Mouse (Mus musculus): ENCODE measurements around the gene Klf1.
A peak's percentile ranks its signal among the peaks of the same experiment; 100 is the strongest.

The Klf1 gene

DNA sequence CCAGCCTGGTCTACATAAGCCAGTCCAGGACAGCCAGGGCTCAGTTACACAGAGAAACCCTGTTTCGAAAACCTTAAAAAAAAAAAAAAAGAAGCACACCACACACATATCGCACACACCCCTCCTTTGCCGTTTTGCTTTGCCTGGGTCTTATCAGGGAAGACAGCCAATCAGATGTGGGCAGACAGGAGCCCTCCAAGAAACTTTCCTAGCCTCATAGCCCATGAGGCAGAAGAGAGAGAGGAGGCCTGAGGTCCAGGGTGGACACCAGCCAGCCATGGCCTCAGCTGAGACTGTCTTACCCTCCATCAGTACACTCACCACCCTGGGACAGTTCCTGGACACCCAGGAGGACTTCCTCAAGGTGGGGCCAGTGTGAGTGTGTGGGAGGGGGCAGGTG lies at the start of gene Klf1:
Klf1 (plus strand) TSS at position 177 of the 400 bp plus-strand sequence.
- no peak for DNase-seq (ENCODE audit: low read depth, low spot score)

DNA sequence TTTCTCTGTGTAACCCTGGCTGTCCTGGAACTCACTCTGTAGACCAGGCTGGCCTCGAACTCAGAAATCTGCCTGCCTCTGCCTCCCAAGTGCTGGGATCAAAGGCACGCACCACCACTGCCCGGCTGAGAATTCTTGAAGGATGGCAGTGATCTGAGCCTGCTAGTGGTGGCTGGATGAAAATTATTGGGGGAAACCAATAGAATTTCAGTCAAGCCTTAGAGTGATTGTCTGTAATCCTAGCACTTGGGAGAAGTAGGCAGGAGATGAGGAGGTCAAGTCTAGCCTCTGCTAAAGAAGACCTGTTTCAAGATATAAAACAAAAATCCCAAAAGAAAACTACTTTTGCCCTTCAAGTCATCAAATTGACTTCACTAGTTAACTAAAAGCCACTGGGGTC lies 45.3 kb upstream of the Klf1 start:
- no peak for DNase-seq (ENCODE audit: low read depth, low spot score)

DNA sequence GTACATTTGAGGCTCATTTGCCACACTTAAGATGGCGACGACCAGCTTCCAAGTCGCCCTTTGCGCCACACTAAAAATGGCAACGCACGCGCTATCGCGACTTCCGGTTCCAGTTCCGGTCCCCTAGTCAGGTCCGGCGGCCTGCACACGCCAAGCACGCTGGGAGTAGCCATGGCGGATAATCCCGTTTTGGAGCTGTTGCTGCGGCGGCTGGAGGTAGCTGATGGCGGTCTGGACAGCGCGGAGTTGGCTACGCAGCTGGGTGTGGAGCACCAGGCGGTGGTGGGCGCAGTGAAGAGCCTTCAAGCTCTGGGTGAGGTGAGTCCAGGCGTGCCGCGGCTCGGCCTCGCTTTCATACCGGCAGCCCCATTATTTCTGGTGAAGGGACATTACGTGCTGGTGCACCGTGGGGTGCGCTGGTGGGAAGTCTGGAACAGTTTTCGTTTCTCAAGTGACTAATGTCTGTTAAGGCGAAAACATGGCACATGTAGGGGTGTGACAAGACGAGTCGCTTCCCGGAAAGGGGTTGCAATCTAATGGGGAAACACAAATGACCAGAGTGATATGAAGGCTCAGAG lies 44.8 kb upstream of the Klf1 start, which contains the start of gene Farsa:
Farsa (plus strand) TSS at position 126 of the 578 bp plus-strand sequence.
- DNase-seq (ENCODE audit: low read depth, low spot score) = peak; percentile 97

DNA sequence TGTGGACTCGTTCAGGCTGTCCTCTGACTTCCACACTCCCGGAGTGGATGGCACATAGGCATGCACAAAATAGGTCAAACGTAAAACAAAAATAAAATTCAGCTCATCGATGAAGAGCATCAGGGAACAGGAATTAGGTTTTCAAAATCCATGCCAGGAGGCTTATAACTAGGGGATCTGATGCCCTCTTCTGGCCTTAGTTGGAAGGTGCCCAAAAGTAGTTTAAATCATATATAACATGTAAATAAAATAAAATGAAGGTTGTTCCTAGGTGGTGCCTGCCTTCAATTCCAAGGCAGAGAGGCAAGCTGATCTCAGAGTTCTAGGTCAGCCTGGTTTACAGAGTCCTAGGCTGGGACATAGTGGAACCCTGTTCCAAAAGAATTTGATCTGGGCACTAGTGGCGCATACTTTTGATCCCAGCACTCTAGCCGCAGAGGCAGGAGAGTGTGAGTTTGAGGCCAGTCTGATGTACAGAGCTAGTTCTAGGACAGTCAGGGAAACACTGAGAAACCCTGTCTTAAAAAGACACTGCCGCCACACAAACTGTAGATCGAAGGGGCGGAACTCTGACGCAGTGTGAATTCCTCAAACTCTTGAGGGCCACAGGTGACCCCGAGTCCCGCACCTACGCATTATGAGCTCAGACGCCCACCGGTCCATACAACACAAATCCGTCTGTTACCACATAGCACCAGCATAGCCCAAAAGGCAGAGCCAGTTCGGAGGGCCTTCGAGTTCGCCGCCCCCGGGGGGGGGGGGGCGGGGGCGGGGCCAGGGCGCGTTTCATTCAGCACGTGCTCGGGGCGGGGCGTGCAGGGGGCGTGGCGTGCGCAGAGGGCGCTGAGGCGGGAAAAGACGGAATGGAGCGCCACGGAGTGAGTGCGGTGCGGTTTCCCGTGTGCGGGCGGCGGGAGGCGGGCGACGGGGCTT lies 30.1 kb upstream of the Klf1 start, which contains the start of gene Syce2:
Syce2 (plus strand) TSS at position 736 of the 933 bp plus-strand sequence.
- peak; percentile 86 for DNase-seq (ENCODE audit: low read depth, low spot score)

DNA sequence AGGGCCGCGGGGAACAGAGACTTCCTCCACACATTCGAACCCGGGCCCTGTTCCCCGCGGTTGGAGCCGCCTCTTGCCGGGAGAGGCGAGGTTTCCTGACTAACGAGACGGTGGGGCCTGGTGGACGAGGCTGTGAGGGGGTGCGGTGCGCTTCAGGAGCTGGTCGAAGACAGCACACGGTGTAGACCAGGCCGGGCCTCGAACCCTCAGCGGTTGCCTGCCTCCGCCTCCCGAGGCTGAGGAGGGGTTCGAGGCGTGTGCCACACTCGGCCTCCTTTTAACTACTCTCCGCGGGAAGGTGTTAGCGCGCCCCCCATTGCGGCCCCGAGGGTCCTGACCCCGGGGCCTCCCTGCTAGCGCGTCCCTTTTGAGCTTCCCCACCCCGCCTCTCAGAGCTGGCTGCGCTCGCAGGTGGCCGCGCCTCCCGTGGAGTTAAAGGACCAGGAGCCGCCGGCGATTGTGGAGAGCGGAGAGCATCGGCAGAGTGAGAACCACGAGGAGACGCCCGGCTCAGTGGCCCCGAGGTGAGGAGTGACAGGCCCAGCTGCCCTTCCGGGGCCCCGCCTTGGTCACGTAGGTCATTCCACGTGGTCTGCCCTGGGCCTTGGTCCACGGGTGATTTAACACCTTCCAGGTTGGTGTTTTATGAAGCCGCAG lies 29.3 kb upstream of the Klf1 start:
- peak; percentile 63 for DNase-seq (ENCODE audit: low read depth, low spot score)

DNA sequence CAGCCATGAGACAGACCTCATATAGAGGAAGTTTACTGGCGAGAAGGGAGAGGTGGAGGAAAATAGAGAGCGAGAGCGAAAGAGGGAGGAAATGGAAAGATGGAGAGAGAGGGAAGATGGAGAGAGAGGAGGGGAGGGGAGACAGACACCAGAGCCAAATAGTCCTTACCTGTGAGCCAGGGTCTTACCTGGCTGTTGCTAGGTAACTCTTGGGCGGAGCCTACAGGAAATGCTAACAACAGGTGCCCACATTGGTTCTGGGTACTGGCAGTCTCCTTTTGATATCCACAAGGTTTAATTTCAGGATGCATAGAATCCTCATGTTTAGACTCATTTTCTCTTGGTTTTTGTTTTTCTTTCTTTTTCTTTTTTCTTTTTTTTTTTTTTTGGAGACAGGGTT lies 28.7 kb upstream of the Klf1 start:
- peak; percentile 52 for DNase-seq (ENCODE audit: low read depth, low spot score)

DNA sequence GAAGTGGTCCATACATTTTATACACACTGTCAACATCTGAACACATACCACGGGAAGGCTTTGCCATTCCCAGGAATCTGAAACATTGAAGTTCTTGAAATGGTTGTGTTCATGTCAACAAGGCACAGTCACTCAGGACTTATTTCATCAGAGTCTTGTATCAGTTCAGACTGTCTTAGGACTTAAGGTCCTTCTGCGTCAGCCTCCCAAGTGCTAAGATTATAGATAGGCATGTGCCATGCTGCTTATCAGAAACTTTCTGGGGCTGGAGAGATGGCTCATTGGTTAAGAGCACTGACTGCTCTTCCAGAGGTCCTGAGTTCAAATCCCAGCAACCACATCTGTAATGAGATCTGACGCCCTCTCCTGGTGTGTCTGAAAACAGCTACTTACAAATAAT lies 27.4 kb upstream of the Klf1 start:
- DNase-seq (ENCODE audit: low read depth, low spot score) = no peak

DNA sequence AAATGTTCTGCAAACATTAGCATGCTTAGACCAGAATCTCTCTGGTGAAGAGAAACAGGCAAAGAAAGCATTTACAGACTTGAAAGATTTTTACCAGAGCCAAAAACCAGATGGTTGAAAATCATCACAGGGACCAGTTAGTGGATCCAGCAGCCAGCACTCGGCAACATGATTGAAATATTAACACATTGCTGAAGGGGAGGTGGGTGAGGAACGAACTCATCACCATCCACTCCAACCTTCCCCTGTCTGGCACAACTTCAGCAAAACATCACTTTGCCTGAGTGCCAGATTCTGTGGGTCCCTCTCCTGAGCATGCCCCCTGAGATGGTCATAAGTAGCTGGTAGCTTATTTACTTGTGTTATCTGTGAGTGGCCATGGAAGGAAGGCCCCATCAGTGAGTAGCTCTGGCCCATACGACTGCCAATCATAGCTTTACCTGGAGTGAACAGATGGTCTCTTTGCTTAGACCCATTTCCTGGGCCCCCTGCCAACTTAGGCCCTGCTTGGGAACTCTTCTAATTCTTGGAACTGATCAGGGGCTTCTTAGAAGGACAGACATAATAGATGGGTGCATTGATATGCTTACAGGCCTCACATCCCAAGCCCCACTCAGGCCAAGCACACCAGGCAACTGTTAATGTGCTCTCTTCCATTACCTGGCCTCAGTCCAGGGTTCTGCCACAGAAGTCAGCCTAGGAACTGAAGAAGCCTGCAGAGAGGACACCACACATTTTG lies 24.3 kb upstream of the Klf1 start:
- no peak for DNase-seq (ENCODE audit: low read depth, low spot score)

DNA sequence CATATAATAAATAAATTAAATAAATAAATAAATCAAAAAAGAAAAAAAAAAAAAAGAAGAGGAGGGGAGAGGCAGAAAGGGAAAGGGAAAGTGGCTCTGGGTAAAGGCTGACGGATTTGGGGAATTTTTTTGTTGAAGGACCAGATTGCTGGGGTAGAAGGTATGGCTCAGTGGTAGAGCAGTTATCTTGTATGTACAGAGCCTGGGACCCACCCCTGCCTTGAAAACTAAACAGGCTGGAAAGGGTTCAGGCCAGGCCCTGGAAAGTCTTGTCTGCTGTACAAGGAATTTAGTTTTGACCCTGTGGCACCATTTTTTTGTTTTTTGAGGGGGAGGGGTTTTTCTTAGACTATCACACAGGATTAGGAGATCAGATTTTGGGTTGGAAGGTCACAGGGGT lies 22.8 kb upstream of the Klf1 start:
- DNase-seq (ENCODE audit: low read depth, low spot score) = no peak

DNA sequence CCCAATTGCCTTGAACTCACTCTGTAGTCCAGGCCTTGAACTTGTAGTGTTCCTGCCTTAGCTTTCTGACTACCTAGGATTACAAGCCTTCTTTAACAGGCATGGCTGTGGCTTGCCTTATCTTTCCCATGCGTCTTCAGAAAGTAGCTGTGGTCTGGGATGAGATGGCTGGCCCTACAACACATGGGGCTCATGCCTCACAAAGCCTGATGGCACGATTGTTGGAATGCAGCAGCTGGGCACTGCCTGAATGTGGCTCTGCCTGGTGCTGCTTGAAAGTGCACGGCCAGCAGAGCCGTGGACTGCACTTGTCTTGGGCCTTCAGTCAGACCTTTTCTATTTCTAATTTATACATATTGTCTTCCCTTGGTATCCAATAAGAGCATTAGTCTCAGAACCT lies 17.0 kb upstream of the Klf1 start:
- no peak for DNase-seq (ENCODE audit: low read depth, low spot score)

DNA sequence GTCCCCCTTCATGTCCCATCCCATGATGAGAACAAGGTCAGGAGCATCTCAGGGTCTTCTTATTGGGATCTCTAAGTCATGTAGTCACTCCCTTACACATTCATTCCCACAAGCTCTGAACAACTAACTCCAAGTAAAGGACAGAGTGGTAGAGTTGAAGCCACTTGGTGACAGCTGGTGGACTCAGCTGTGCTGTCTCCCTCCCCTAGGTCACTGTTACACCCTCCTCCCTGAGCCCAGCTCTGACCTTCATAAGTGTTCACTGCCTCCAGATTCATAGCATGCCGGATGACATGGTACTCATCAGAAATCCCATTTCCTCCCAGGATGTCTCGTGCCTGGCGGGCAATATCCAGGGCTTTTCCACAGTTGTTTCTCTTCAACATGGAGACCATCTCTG lies 13.4 kb upstream of the Klf1 start:
- DNase-seq (ENCODE audit: low read depth, low spot score) = no peak

DNA sequence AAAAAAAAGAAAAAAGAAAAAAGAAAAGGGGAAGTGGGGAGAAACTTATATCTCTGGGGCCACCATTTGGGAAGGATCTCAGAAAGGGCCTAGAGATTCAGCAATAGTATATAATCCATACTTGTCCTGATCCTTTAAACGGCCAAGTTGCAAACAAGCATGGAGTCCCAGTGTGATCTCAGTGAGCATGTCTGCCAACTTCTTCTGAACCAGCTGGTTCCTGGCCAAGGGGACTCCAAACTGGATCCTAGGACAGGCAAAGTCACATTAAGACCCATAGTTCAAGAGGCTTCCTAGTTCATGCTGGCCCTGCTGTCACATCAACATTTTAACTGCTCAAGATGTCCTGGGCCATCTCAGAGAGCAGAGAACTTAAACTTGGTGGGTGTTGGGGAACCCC lies 12.6 kb upstream of the Klf1 start:
- no peak for DNase-seq (ENCODE audit: low read depth, low spot score)

DNA sequence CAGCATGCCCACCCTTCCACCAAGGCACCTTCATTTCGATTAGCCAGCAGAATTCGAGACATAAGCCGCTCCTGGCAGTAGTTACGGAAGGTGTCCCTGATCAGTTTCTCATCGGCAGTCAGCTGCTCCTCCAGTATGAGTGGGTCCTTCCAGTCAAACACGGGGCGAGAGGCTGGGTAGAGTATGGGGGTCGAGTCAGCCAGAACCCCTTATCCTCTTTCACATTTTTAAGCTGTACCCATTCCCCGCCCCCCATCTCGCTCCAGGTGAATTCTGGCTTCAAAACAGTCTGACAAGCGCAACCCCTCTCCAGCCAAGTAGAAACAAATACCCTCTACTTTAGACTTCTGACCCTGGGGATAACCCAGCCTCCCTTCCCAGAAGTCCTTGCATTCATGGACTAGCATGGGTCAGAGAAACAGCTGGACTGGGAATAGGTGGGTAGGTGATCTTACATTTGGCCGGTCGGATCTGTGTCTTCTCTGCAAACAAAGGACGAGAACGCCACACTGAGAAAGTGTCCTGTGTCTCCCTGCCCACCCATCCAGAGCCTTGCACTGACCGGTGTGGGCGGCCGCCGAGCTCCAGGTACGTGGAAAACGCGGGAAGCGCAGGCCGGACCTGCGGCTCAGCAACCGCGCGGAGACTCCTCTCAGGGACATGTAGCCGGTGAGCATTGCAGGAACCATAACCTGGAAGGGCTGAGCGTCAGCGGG lies 8.6 kb upstream of the Klf1 start:
- no peak for DNase-seq (ENCODE audit: low read depth, low spot score)

DNA sequence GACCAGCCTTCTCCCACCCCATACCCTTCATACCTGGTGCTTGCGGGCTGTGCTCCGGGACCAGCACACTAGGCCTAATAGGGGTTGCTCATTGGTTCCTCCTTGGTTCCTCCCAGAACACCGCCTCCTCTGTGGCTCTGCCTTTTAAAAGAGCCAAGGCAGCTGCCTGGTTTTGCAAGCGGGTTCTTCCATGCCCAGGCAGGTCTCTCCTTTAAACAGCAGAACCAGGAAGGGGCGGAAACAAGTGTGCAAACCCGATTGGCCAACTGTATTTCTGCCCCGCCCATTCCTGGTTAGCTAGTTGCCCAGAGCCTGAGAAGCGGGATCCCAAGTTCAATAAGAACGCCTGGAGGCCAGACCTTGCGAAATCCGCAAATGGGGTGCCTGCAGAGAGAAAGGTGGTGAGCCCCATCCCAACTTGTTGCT lies 8.0 kb upstream of the Klf1 start, which contains the start of gene Gcdh:
Gcdh (minus strand) TSS at position 213 of the 426 bp plus-strand sequence.
- peak; percentile 98 for DNase-seq (ENCODE audit: low read depth, low spot score)

DNA sequence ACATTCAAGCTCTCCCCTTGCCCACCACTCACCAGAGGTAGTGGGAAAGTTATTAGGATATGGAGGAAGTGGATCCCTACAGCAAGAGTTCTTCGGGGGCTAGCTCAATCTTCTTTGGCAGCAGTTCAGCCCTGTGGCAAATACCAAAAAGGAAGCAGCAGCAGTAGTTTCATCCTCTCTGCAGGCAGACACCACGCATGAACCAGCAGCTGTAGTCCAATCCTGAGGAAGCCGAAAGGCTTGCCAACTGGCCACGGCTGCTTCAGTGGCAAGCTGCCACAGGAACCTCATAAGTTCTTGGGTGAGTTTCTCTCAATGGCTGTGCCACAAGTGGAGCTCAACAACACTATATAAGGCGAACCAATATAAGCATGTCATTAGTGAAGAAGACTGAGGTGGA lies 5.8 kb upstream of the Klf1 start:
- DNase-seq (ENCODE audit: low read depth, low spot score) = no peak

DNA sequence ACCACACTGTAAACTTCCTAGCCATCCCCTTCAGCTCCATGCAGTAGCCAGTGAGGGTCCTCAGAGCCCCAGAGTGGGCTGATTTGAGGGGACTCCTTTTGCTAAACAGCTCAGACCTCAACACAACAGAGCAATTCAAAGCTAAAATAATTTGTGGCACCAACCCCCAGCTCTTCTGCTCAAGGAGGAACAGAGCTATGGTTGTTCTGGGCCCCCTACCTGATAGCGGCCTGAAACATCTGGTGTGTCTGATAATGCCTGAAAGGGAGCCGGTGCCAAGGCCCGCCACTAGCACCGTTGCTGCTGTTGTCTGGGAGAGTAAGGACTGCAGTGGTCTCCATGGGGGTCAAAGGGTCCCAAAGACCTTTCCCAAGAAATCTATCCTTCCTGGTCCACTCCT lies 657 bp upstream of the Klf1 start:
- DNase-seq (ENCODE audit: low read depth, low spot score) = no peak

DNA sequence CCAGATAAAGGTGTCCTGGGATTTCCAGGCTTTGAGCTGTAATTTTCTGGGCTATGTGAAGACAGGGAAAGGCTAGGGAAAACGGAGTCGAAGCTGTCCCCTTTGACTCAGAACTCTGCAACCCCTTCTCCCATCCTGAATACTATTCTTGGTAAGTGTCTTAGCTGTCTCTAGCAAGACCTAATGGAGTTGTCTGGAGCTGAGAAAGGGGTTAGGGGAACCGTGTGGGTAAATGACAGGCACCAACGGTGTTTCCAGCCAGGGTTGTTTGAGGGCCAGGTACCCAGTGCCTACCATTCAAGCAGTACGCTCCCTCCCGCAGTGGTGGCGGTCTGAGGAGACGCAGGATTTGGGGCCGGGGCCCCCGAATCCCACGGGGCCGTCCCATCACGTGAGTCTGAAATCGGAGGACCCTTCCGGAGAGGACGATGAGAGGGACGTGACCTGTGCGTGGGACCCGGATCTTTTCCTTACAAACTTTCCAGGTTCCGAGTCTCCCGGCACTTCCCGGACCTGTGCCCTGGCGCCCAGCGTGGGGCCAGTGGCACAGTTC lies 715 bp downstream of the Klf1 start:
- no peak for DNase-seq (ENCODE audit: low read depth, low spot score)

DNA sequence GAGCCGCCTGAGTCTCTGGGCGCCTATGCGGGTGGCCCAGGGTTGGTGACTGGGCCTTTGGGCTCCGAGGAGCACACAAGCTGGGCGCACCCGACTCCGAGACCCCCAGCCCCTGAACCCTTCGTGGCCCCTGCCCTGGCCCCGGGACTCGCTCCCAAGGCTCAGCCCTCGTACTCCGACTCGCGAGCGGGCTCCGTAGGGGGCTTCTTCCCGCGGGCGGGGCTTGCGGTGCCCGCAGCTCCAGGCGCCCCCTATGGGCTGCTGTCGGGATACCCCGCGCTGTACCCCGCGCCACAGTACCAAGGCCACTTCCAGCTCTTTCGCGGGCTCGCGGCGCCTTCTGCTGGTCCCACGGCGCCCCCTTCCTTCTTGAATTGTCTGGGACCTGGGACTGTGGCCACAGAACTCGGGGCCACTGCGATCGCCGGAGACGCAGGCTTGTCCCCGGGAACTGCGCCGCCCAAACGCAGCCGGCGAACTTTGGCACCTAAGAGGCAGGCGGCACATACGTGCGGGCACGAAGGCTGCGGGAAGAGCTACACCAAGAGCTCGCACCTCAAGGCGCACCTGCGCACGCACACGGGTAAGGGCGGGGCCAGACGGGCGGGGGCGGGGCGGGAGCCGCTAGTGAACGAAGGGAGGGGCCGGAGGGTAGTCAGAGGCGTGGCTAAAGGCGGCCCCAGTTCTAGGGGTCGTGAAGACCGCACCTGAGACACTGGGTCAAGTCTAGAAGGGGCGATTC lies 1.4 kb downstream of the Klf1 start:
- DNase-seq (ENCODE audit: low read depth, low spot score) = peak; percentile 96

DNA sequence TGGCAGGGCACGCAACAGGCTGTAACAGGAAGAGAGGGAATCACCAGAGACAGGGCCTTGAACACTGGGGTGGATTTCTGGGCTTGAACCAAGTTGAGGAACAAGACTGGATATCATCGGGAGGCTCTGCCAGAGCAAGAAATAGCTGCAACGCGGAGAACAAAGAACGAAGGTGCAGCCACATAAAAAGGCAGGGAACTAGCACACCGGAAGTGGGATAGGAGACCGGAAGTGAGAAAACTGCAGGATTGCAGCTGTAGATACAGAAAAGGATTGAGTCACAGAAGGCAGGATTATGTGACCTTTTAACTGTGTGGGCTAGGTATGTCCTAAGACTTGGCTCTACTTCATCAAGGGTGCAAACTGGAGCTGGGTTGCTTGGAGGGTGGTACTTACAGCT lies 2.6 kb downstream of the Klf1 start:
- no peak for DNase-seq (ENCODE audit: low read depth, low spot score)

DNA sequence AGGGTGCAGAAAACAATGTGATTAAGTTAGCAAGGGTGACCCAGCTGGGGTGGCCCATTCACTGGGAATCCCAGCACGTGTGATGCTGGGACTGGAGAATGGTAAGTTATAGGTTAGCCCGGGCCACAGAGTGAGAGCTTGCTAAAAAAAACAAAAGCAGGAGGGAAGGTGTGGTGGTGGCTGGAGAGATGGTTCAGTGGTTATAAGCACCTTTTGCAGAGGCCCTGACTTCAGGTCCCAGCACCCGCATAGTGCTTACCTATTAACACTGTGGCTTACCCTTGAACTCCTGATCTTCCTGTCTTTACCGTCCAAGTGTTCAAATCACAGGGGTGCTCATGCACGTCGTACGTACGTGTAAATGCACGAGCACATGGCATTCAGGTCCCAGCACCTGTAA lies 5.3 kb downstream of the Klf1 start:
- no peak for DNase-seq (ENCODE audit: low read depth, low spot score)
